Mouse (Mus musculus): ENCODE results near the gene Pon3. TPM values are rescaled to one million over a fixed set of nuclear protein-coding genes. Genes with fewer than 3 reads are reported as not detected.

Pon3 gene
- polyA plus RNA-seq (2017; shearing (Covaris generic)) = 1 to 10 TPM; 3.6 to 9.8 TPM

GRCm38 (mm10) chr6:5255722-5256451, at the start of gene Pon3:
TSS of gene Pon3 (minus strand) at chr6:5256286.

DNA sequence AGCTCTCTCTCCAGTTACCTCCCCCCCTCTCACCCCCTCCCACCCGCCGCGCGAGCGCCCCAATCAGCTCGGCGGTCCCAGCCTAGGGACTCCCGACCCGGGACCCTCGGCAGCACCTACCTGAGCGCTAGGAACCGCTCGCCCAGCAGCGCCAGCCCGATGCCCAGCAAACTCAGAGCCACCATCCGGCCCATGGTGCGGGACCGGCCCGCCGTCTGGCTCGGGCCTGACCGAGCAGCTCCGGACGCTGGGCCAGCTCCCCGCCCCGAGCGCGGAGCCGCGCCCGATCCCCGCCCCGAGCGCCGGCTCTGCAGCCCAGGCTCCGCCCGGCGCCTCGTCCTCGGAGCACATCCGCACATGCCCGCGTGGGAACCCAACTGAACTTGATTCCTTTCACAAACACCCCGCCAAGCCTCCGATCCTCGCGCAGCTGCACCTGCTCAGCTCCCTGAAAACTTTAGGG, 42.0 kb upstream of the Pon3 start, which contains the start of gene Pon2:
Gene Pon2, minus strand, starts transcription at position 364 of the 463 bp plus-strand sequence.

DNA sequence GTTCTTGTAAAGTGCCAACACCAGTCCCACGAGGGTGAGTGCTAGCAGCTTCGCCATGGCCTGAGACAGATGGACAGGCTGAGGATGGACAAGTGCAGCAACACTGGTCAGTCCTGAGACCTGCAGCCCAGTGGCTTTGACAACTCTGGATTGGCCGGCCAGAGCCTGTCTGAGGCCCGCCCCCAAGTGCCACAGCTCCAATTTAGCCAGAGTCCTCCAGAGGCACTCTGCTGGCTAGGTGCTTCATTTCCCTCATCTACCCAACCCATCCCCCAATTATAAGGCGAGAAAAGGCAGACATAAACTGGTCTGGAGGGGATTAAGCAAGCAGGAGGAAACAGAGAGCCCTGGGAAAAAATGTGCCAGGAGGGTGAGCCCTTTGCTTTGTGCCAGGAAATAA, 62.4 kb downstream of the Pon3 start, which contains the start of gene Pon1:
Gene Pon1, minus strand, starts transcription at position 254 of the 400 bp plus-strand sequence.

Other genes starting within 250 kb of the Pon3 start
- under 1 TPM in 1 of 2 experiments, not detected in 1; 0.63 TPM for gene Pon1, start 62.3 kb downstream of the Pon3 start, polyA plus RNA-seq (2017; shearing (Covaris generic))
- gene Pon2, start 42.2 kb upstream of the Pon3 start, polyA plus RNA-seq (2017; shearing (Covaris generic)) = 10 to 100 TPM; 79.5 to 99.5 TPM
- under 1 TPM in 1 of 2 experiments, not detected in 1; 0.33 TPM for gene Asb4, start 127.1 kb upstream of the Pon3 start, polyA plus RNA-seq (2017; shearing (Covaris generic))
- 1 to 10 TPM in 1 of 2 experiments, under 1 TPM in 1; 0.06 to 1.4 TPM for gene Pdk4, start 240.0 kb upstream of the Pon3 start, polyA plus RNA-seq (2017; shearing (Covaris generic))

Data from activated CD4-positive, CD25-positive, alpha-beta regulatory T cell (primary cell).